Mouse (Mus musculus) kidney, postnatal 0 days (tissue): ENCODE measurements around the gene Ppm1f. TPM values are rescaled to one million over a fixed set of nuclear protein-coding genes. Genes with fewer than 3 reads are reported as not detected.
"Not testable (repeated sequence)": the region's sequence is repeated elsewhere in the genome, so short reads cannot be mapped to it uniquely, and the experiment has no call there.

Experiments
- ATAC-seq: fragments of 200-750 bp; cut with Nextera tagmentation; replicated peaks from 2 replicates; pipeline ENCODE4 v1.8.0; 2017; ENCODE audit warnings: low read depth, moderate number of reproducible peaks, moderate TSS enrichment, moderate library complexity; ENCODE audit not compliant: low FRiP score
- DNase-seq: peaks from one replicate; pipeline ENCODE4 v3.0.0-alpha.2; 2016; ENCODE audit warnings: low spot score
- H3K27ac ChIP-seq: fragments of 300-500 bp; sonication (generic); 2 replicates; pipeline ENCODE4 v1.5.1; 2014; ENCODE audit warnings: mild to moderate bottlenecking
- H3K27me3 ChIP-seq: fragments of 300-500 bp; sonication (generic); 2 replicates; pipeline ENCODE4 v1.6.1; 2014; ENCODE audit warnings: low read length, mixed read lengths; ENCODE audit not compliant: insufficient read depth
- H3K36me3 ChIP-seq: fragments of 300-500 bp; sonication (generic); 2 replicates; pipeline ENCODE4 v1.6.1; 2014; ENCODE audit warnings: low read length, mixed read lengths; ENCODE audit not compliant: insufficient read depth
- H3K4me1 ChIP-seq: fragments of 300-500 bp; sonication (generic); replicated peaks from 2 replicates; pipeline ENCODE4 v1.6.1; 2014; ENCODE audit warnings: antibody characterized with exemption, low read length, mixed read lengths; ENCODE audit not compliant: insufficient read depth
- H3K4me2 ChIP-seq: fragments of 300-500 bp; sonication (generic); 2 replicates; pipeline ENCODE4 v1.6.1; 2014; ENCODE audit warnings: mild to moderate bottlenecking, low read length, moderate library complexity, mixed read lengths
- H3K4me3 ChIP-seq: fragments of 300-500 bp; sonication (generic); replicated peaks from 2 replicates; pipeline ENCODE4 v1.5.1; 2014; ENCODE audit warnings: low read depth, low read length
- H3K9ac ChIP-seq: fragments of 300-500 bp; sonication (generic); 2 replicates; pipeline ENCODE4 v1.6.1; 2014; ENCODE audit warnings: low read depth, low read length
- H3K9me3 ChIP-seq: fragments of 300-500 bp; sonication (generic); replicated peaks from 2 replicates; pipeline ENCODE4 v1.6.1; 2016; ENCODE audit warnings: low read length, inconsistent platforms, mixed read lengths
- CTCF ChIP-seq: IDR thresholded peaks from 2 replicates; pipeline ENCODE4 v1.5.1; 2016; ENCODE audit warnings: antibody characterized with exemption, low read depth, mild to moderate bottlenecking, moderate library complexity
- WGBS: fragments of 180-500 bp; shearing (Covaris S2); extraction: QIAGEN DNeasy Blood & Tissue Kit; methylation state at CpG from one replicate; pipeline ENCODE4 v1.1.7; 2014; 5-methylcytosine and 5-hydroxymethylcytosine counted together
- polyA plus RNA-seq: library from polyadenylated mRNA; unstranded; fragments of >200 nt; fragmentation: Nextera tagmentation; extraction: Ambion mirVana; gene quantifications from 2 replicates; pipeline ENCODE4 v1.2.1, GENCODE M21; 2015

Gene Ppm1f
- polyA plus RNA-seq, 1 experiment from 2014 or later = 15.1 TPM

- peak; percentile 54 for DNase-seq
- 0 out of 2 replicates have a peak, but pooled peaks have one; percentile 16 for ATAC-seq
- no peak overlapping the region for H3K9ac ChIP-seq
- peak; percentile 66 for TF ChIP-seq CTCF
- no peaks in the 10 kb centered on the region for H3K27me3 ChIP-seq
- no peaks in the 10 kb centered on the region for H3K9me3 ChIP-seq
- H3K36me3 ChIP-seq = peaks cover 49% of the 10 kb centered on the region
- no peak overlapping the region for H3K27ac ChIP-seq
- WGBS = 72% methylated on average over 3 of the region's 3 CpGs
- no peaks in the 10 kb centered on the region for H3K4me1 ChIP-seq
- no peak overlapping the region for H3K4me2 ChIP-seq
- H3K4me3 ChIP-seq = no peak overlapping the region
Observed at GRCm38 (mm10) chr16:16921021-16921435, 24.8 kb downstream of the Ppm1f start.

DNA sequence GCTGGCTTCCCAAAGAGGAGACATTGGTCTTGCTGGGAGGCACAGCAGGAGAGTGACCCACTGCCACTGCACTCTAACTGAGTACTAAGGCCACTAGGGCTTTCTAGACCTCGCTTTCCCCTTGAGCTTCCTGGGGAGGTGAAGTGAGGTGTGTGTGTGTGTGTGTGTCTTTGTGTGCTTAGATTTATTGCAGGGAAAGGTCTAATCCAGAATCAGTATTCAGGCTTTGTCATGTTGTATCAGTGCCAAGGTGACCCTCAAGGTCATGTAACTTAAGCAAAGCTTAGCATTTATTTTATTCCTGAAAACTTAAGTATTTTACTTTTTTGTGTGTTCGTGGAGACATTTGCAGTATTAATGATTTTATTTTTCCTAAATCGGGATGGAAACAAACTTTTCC lies 28.2 kb downstream of the Ppm1f start:
- Histone ChIP-seq H3K27ac (no peak overlapping the region), H3K4me3 (no peak overlapping the region), H3K27me3 (no peaks in the 10 kb centered on the region), H3K9me3 (no peaks in the 10 kb centered on the region), H3K9ac (no peak overlapping the region), H3K36me3 (peaks cover 27% of the 10 kb centered on the region; the same call in 1 of the 2 replicates), H3K4me1 (no peaks in the 10 kb centered on the region), H3K4me2 (no peak overlapping the region)
- DNase-seq = no peak
- ATAC-seq = no peak
- TF ChIP-seq CTCF = no peak
- 92% methylated on average over 3 of the region's 3 CpGs for WGBS

DNA sequence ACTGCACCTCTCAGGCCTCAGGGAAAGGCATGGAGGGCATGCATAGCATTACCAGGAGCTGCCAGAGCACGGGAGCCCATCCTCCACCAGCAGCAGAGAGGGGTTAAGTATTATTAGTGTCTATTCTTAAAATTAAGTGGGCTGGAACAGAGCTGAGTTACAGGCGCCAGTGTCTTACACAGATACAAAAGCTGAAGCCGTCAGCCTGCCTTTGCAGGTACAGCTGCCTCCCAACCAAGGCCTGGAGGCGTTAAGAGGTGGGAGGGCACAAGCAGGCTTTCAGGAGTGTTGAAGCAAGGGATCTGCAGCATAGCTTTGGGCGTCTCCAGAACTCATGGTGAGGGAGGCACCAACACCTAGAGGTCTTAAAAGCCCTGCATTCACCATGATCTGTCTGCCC lies 30.3 kb downstream of the Ppm1f start:
- Histone ChIP-seq H3K27me3 (no peaks in the 10 kb centered on the region), H3K9me3 (no peaks in the 10 kb centered on the region), H3K27ac (no peak overlapping the region), H3K4me1 (no peaks in the 10 kb centered on the region), H3K9ac (no peak overlapping the region), H3K4me3 (no peak overlapping the region), H3K4me2 (no peak overlapping the region), H3K36me3 (0 out of 2 replicates have a peak, but pooled peaks cover 21% of the 10 kb centered on the region)
- no peak for TF ChIP-seq CTCF
- DNase-seq = no peak
- ATAC-seq = no peak
- WGBS = 60% methylated on average over 5 of the region's 5 CpGs

DNA sequence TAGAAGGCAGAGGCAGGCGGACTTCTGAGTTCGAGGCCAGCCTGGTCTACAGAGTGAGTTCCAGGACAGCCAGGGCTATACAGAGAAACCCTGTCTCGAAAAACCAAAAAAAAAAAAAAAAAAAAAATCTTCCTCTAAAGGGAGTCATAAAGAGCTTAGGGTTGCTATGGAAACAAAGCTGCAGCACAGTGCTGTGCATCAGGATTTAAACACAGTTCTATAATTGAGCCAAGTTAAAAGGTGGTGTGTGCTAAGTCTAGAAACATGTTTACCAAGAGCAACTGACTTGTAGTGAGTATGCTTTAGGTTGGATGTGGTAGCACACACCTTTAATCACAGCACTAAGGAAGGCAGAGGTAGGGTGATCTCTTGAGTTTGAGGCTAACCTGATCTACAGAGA lies 32.6 kb downstream of the Ppm1f start:
- WGBS = 87% methylated on average over 2 of the region's 3 CpGs
- DNase-seq, H3K4me3 ChIP-seq, H3K9me3 ChIP-seq, H3K27me3 ChIP-seq, H3K27ac ChIP-seq, H3K4me1 ChIP-seq, H3K4me2 ChIP-seq, H3K9ac ChIP-seq, ATAC-seq: not testable (repeated sequence)
- 0 out of 2 replicates have a peak, but pooled peaks cover 14% of the 10 kb centered on the region for H3K36me3 ChIP-seq

DNA sequence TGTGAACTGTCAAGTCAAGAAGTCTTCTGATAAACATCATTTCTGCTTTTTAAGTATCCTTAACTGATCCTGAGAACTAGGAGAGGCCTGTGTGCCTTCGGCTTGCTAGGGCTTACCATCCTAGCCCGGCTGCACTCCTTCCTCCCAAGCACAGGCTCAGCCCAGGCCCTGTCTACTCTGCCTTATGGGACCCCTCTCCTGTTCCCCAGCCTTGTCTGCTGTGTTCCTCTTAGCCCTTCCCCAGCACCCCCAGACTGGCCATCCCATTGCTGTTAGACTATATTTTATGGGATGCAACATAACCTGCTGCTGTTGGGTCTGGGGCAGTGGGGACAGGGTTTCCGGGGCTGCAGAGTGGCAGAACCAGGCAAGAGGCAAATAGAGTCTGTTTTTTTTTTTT lies 34.1 kb downstream of the Ppm1f start:
- ATAC-seq = no peak
- no peaks in the 10 kb centered on the region for H3K4me1 ChIP-seq
- no peak for TF ChIP-seq CTCF

GRCm38 (mm10) chr16:16930810-16931296 lies 34.6 kb downstream of the Ppm1f start:
- H3K4me1 ChIP-seq = no peaks in the 10 kb centered on the region
- H3K9ac ChIP-seq = no peak overlapping the region
- H3K27me3 ChIP-seq = no peaks in the 10 kb centered on the region
- TF ChIP-seq CTCF = no peak
- peak; percentile 44 for DNase-seq
- H3K27ac ChIP-seq = no peak overlapping the region
- H3K36me3 ChIP-seq = 0 out of 2 replicates have a peak, but pooled peaks cover 3% of the 10 kb centered on the region
- H3K4me2 ChIP-seq = no peak overlapping the region
- WGBS = 39% methylated on average over 5 of the region's 5 CpGs
- no peak overlapping the region for H3K4me3 ChIP-seq
- ATAC-seq = peak; percentile 80
- no peaks in the 10 kb centered on the region; the same call in 1 of the 2 replicates for H3K9me3 ChIP-seq

More for the DNA sequence above, 34.1 kb downstream of the Ppm1f start:
- H3K36me3 ChIP-seq = 0 out of 2 replicates have a peak, but pooled peaks cover 3% of the 10 kb centered on the region
- no peak overlapping the region for H3K4me2 ChIP-seq
- H3K9me3 ChIP-seq = no peaks in the 10 kb centered on the region; the same call in 1 of the 2 replicates
- no peak overlapping the region for H3K27ac ChIP-seq
- no peaks in the 10 kb centered on the region for H3K27me3 ChIP-seq
- no peak overlapping the region for H3K4me3 ChIP-seq
- H3K9ac ChIP-seq = no peak overlapping the region
- WGBS = 85% methylated on average over 3 of the region's 3 CpGs
- DNase-seq = no peak

- ATAC-seq = no peak
- Histone ChIP-seq H3K9ac (no peak overlapping the region), H3K9me3 (no peaks in the 10 kb centered on the region; the same call in 1 of the 2 replicates), H3K27me3 (no peaks in the 10 kb centered on the region), H3K4me1 (no peaks in the 10 kb centered on the region), H3K36me3 (no peaks in the 10 kb centered on the region), H3K27ac (no peak overlapping the region), H3K4me3 (no peak overlapping the region), H3K4me2 (no peak overlapping the region)
- DNase-seq = no peak
- 97% methylated on average over 9 of the region's 9 CpGs for WGBS
- no peak for TF ChIP-seq CTCF
Observed at GRCm38 (mm10) chr16:16939543-16939942, 43.3 kb downstream of the Ppm1f start.
